7 mouse cellular contexts compared by ENCODE assay signal in the genomic region with DNA sequence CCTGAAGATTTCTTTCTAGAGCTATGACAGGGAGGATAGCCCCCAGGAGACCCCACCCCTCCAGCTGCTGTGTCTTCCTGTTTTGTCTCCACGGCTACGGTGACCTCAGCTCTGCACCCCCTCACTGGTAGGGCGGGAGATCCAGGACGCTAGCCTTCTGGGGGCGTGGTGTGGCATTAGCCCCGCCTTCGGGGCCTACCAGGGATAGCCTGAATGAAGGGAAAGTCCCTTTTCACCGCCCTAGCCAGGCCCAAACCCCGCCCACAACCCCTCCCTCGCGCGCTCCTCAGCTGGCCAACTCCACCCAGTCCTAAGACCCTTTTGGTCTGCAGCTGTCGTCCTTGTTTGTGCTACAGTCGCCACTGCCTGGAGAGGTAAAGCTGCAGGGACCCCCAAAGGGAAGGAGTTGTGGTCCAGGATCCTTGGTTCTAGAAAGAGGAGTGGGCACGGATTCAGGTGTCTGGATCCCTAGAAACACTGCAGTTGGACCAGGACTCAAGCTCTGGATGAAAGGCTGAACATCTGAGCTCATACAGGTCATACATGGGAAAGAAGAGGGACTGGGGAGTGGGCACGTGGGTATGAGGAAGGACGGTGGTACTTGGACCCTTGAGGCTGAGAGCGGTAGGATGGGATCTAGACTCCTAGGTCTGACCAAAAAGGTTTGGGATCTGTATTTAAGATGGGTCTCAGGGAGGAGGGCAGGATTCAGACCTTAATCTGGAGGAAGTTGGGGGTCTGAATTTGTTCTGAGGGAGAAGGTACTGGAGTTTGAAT. TPM values are rescaled to one million over a fixed set of nuclear protein-coding genes. Genes with fewer than 3 reads are reported as not detected.
DNase-seq lines count a peak whose midpoint lies in the region; ATAC-seq and TF ChIP-seq lines count a peak whose summit lies in the region.

No protein-coding gene starts in this region.

- peak overlapping the region; percentile 52 for H3K4me2 ChIP-seq in limb, embryonic 11.5 days (ENCODE audit: low read depth, severe bottlenecking)
- H3K4me2 ChIP-seq in midbrain, embryonic 13.5 days (replicated peaks), result peak overlapping the region; percentile 59

- H3K4me1 ChIP-seq in limb, embryonic 11.5 days (ENCODE audit: control insufficient read depth, insufficient read depth, low read length), result peaks cover 4% of the 10 kb centered on the region; the same call in 1 of the 2 replicates
- peaks cover 34% of the 10 kb centered on the region for H3K4me1 ChIP-seq in midbrain, embryonic 13.5 days (replicated peaks)
- peaks cover 27% of the 10 kb centered on the region for H3K4me1 ChIP-seq in small intestine, adult 2 months (ENCODE audit: control insufficient read depth, insufficient read depth, insufficient read length, low read length)

- no peaks in the 10 kb centered on the region; the same call in 1 of the 2 replicates for H3K9me3 ChIP-seq in limb, embryonic 11.5 days (ENCODE audit: control insufficient read depth, low read length)
- H3K9me3 ChIP-seq in midbrain, embryonic 13.5 days, result no peaks in the 10 kb centered on the region

- peak; percentile 97 for DNase-seq in adrenal gland, postnatal 14 days
- peak; percentile 97 for DNase-seq in embryo, embryonic 9.5 days (ENCODE audit: extremely low spot score)
- DNase-seq in heart, adult 18-20 months, result peak; percentile 99
- peak; percentile 88 for DNase-seq in kidney, adult 18-20 months
- DNase-seq in limb, embryonic 11.5 days (ENCODE audit: low spot score), result peak; percentile 96

- no peak overlapping the region; the same call in 1 of the 2 replicates for H3K27ac ChIP-seq in limb, embryonic 11.5 days (replicated peaks; ENCODE audit: low read depth, low read length)
- peak overlapping the region; percentile 80 for H3K27ac ChIP-seq in midbrain, embryonic 13.5 days
- H3K27ac ChIP-seq in small intestine, adult 2 months (ENCODE audit: insufficient read depth, low read depth, low read length), result peak overlapping the region; percentile 67

- under 1% methylated on average over 18 of the region's 18 CpGs for WGBS in limb, embryonic 11.5 days
- under 1% methylated on average over 18 of the region's 18 CpGs for WGBS in midbrain, embryonic 13.5 days
- 5% methylated on average over 18 of the region's 18 CpGs for WGBS in small intestine, adult 2 months

- ATAC-seq in limb, embryonic 11.5 days (ENCODE audit: insufficient number of reproducible peaks, low FRiP score, low TSS enrichment, low read depth), result peak; percentile 89
- ATAC-seq in midbrain, embryonic 13.5 days, result peak; percentile 90

- peak overlapping the region; percentile 73 for H3K9ac ChIP-seq in limb, embryonic 11.5 days (ENCODE audit: low read length)
- peak overlapping the region; percentile 84 for H3K9ac ChIP-seq in midbrain, embryonic 13.5 days (replicated peaks)

- H3K4me3 ChIP-seq in limb, embryonic 11.5 days (ENCODE audit: low read depth, low read length), result peak overlapping the region; percentile 36
- H3K4me3 ChIP-seq in midbrain, embryonic 13.5 days (replicated peaks), result peak overlapping the region; percentile 53
- peak overlapping the region; percentile 53 for H3K4me3 ChIP-seq in small intestine, adult 2 months (ENCODE audit: low read depth, low read length)

- TF ChIP-seq CTCF in small intestine, adult 2 months (IDR thresholded peaks at IDR 0.05; ENCODE audit: extremely low read depth, insufficient read length, insufficient replicate concordance, low read depth, low read length), result no peak

- TF ChIP-seq POLR2A in small intestine, adult 2 months (IDR thresholded peaks at IDR 0.05; ENCODE audit: low read depth, low read length), result peak; percentile 33; the same call in 1 of the 2 replicates

- H3K36me3 ChIP-seq in limb, embryonic 11.5 days (ENCODE audit: control insufficient read depth, insufficient read depth, low read length), result no peaks in the 10 kb centered on the region
- H3K36me3 ChIP-seq in midbrain, embryonic 13.5 days, result peaks cover 15% of the 10 kb centered on the region
- H3K36me3 ChIP-seq in small intestine, adult 2 months (ENCODE audit: control insufficient read depth, insufficient read depth, low read length), result no peaks in the 10 kb centered on the region

- no peaks in the 10 kb centered on the region for H3K27me3 ChIP-seq in limb, embryonic 11.5 days (ENCODE audit: control insufficient read depth, insufficient read depth, low read length)
- no peaks in the 10 kb centered on the region for H3K27me3 ChIP-seq in midbrain, embryonic 13.5 days
- H3K27me3 ChIP-seq in small intestine, adult 2 months (ENCODE audit: control insufficient read depth, insufficient read depth, low read length), result no peaks in the 10 kb centered on the region

RNA-seq across cellular contexts. Expression of gene Prkcg, which starts 1.5 kb away (rescaled TPM):
- 2.1 and 2.3 TPM in 2 replicates for total RNA-seq in adrenal gland, postnatal 14 days (2021)
- total RNA-seq in heart, adult 18-20 months (2021), result 1 to 10 TPM in 1 of 2 experiments, under 1 TPM in 1; 0.85 to 1.2 TPM
- polyA plus RNA-seq in limb, embryonic 11.5 days (2014; fragmentation: Nextera tagmentation; extraction: Ambion mirVana), result 0.07 and 0.12 TPM in 2 replicates
- polyA plus RNA-seq in midbrain, embryonic 13.5 days (2015; fragmentation: Nextera tagmentation; extraction: Ambion mirVana), result 0.66 and 1.7 TPM in 2 replicates
- 0.60 and 1.0 TPM in 2 replicates for polyA plus RNA-seq in small intestine, adult 2 months (2012; rRNA removed)

RNA-seq across cellular contexts. Expression of gene Myadm, which starts 1.6 kb away (rescaled TPM):
- total RNA-seq in adrenal gland, postnatal 14 days (2021), result 94.6 and 99.3 TPM in 2 replicates
- total RNA-seq in heart, adult 18-20 months (2021), result 100 to 1,000 TPM; 109 to 122 TPM
- polyA plus RNA-seq in limb, embryonic 11.5 days (2014; fragmentation: Nextera tagmentation; extraction: Ambion mirVana), result 37.7 and 40.2 TPM in 2 replicates
- polyA plus RNA-seq in midbrain, embryonic 13.5 days (2015; fragmentation: Nextera tagmentation; extraction: Ambion mirVana), result 21.8 and 23.8 TPM in 2 replicates
- polyA plus RNA-seq in small intestine, adult 2 months (2012; rRNA removed), result 132 and 142 TPM in 2 replicates

RNA-seq across cellular contexts. Expression of gene Nlrp12, which starts 40.9 kb away (rescaled TPM):
- total RNA-seq in adrenal gland, postnatal 14 days (2021), result 0.15 TPM in 1 of 2 replicates, not detected in the other
- total RNA-seq in heart, adult 18-20 months (2021), result not detected
- polyA plus RNA-seq in limb, embryonic 11.5 days (2014; fragmentation: Nextera tagmentation; extraction: Ambion mirVana), result not detected in 2 replicates
- not detected in 2 replicates for polyA plus RNA-seq in midbrain, embryonic 13.5 days (2015; fragmentation: Nextera tagmentation; extraction: Ambion mirVana)
- polyA plus RNA-seq in small intestine, adult 2 months (2012; rRNA removed), result 0.05 and 0.06 TPM in 2 replicates

RNA-seq across cellular contexts. Expression of gene Cacng7, which starts 42.3 kb away (rescaled TPM):
- 7.3 and 10.9 TPM in 2 replicates for total RNA-seq in adrenal gland, postnatal 14 days (2021)
- 1 to 10 TPM; 3.7 to 4.6 TPM for total RNA-seq in heart, adult 18-20 months (2021)
- polyA plus RNA-seq in limb, embryonic 11.5 days (2014; fragmentation: Nextera tagmentation; extraction: Ambion mirVana), result 2.0 and 2.6 TPM in 2 replicates
- 4.3 and 5.2 TPM in 2 replicates for polyA plus RNA-seq in midbrain, embryonic 13.5 days (2015; fragmentation: Nextera tagmentation; extraction: Ambion mirVana)
- 7.5 and 8.8 TPM in 2 replicates for polyA plus RNA-seq in small intestine, adult 2 months (2012; rRNA removed)
